Mouse (Mus musculus): ENCODE measurements at regions not wholly inside any gene's neighbourhood (a gene's known extent, or its start where the extent isn't known, plus 50 kb on each side); places are given as distances from the start of the nearest gene placed in this dataset.

GRCm38 (mm10) chr15:96944741-96945140 is 111.0 kb downstream of the Slc38a4 start:
- DNase-seq (ENCODE audit: low spot score) = no peak

GRCm38 (mm10) chr15:96942651-96943050 is 113.1 kb downstream of the Slc38a4 start:
- DNase-seq (ENCODE audit: low spot score) = no peak

GRCm38 (mm10) chr15:96938406-96938805 is 117.3 kb downstream of the Slc38a4 start:
- no peak for DNase-seq (ENCODE audit: low spot score)

- DNase-seq (ENCODE audit: low spot score) = no peak
Observed at GRCm38 (mm10) chr15:96937623-96938022, 118.1 kb downstream of the Slc38a4 start.

GRCm38 (mm10) chr15:96936705-96937346 is 118.9 kb downstream of the Slc38a4 start:
- DNase-seq (ENCODE audit: low spot score) = peak; percentile 82

GRCm38 (mm10) chr15:96936216-96936615 is 119.5 kb downstream of the Slc38a4 start:
- no peak for DNase-seq (ENCODE audit: low spot score)

GRCm38 (mm10) chr15:96933451-96933850 is 122.3 kb downstream of the Slc38a4 start:
- no peak for DNase-seq (ENCODE audit: low spot score)

- DNase-seq (ENCODE audit: low spot score) = no peak
Observed at GRCm38 (mm10) chr15:96930531-96930930, 125.2 kb downstream of the Slc38a4 start.

GRCm38 (mm10) chr15:96929788-96930187 is 126.0 kb downstream of the Slc38a4 start:
- no peak for DNase-seq (ENCODE audit: low spot score)

- DNase-seq (ENCODE audit: low spot score) = peak; percentile 31
Observed at GRCm38 (mm10) chr15:96928692-96929091, 127.1 kb downstream of the Slc38a4 start.

GRCm38 (mm10) chr15:96927674-96928073 is 128.1 kb downstream of the Slc38a4 start:
- DNase-seq (ENCODE audit: low spot score) = no peak

GRCm38 (mm10) chr15:96926660-96927059 is 129.1 kb downstream of the Slc38a4 start:
- DNase-seq (ENCODE audit: low spot score) = no peak

GRCm38 (mm10) chr15:96916586-96916985 is 139.2 kb downstream of the Slc38a4 start:
- DNase-seq (ENCODE audit: low spot score) = no peak

- DNase-seq (ENCODE audit: low spot score) = no peak
Observed at GRCm38 (mm10) chr15:96915544-96915943, 140.2 kb downstream of the Slc38a4 start.

- DNase-seq (ENCODE audit: low spot score) = no peak
Observed at GRCm38 (mm10) chr15:96914988-96915387, 140.8 kb downstream of the Slc38a4 start.

GRCm38 (mm10) chr15:96905520-96905919 is 150.2 kb downstream of the Slc38a4 start:
- no peak for DNase-seq (ENCODE audit: low spot score)

- no peak for DNase-seq (ENCODE audit: low spot score)
Observed at GRCm38 (mm10) chr15:96903461-96903860, 152.3 kb downstream of the Slc38a4 start.

GRCm38 (mm10) chr15:96902781-96903180 is 153.0 kb downstream of the Slc38a4 start:
- DNase-seq (ENCODE audit: low spot score) = no peak

GRCm38 (mm10) chr15:96901616-96902015 is 154.1 kb downstream of the Slc38a4 start:
- no peak for DNase-seq (ENCODE audit: low spot score)

- DNase-seq (ENCODE audit: low spot score) = no peak
Observed at GRCm38 (mm10) chr15:96898285-96898684, 157.5 kb downstream of the Slc38a4 start.

- DNase-seq (ENCODE audit: low spot score) = no peak
Observed at GRCm38 (mm10) chr15:96884901-96885300, 170.9 kb downstream of the Slc38a4 start.

- DNase-seq (ENCODE audit: low spot score) = no peak
Observed at GRCm38 (mm10) chr15:96883754-96884153, 172.0 kb downstream of the Slc38a4 start.

- no peak for DNase-seq (ENCODE audit: low spot score)
Observed at GRCm38 (mm10) chr15:96882211-96882610, 173.5 kb downstream of the Slc38a4 start.

- no peak for DNase-seq (ENCODE audit: low spot score)
Observed at GRCm38 (mm10) chr15:96881519-96882170, 174.1 kb downstream of the Slc38a4 start.

All from c-Kit-positive CD71-positive TER-119-positive erythroid progenitor cells, embryonic 14.5 days (primary cell).